Mouse (Mus musculus) brain, adult 10 weeks (tissue): ENCODE data around the gene Zranb2. TPM values are rescaled to one million over a fixed set of nuclear protein-coding genes. Genes with fewer than 3 reads are reported as not detected.

Experiments
- polyA plus RNA-seq: library from polyadenylated mRNA; stranded (reverse); fragments of 350-450 nt; fragmentation: Illumina TruSeq; extraction: RNeasy Lipid Tissue Mini Kit (QIAGEN cat#74804); gene quantifications from one replicate; pipeline ENCODE4 v1.2.3, GENCODE M21; 2015; ENCODE audit warnings: low read depth, low replicate concordance

Gene Zranb2
- 199 TPM for polyA plus RNA-seq

GRCm38 (mm10) chr3:157533964-157534785 is at the start of gene Zranb2:
Gene Zranb2 (plus strand): TSS chr3:157534160.

GRCm38 (mm10) chr3:157566725-157567565 is 33.0 kb downstream of the Zranb2 start, which contains the start of gene Ptger3:
Gene Ptger3 (plus strand): TSS chr3:157566892.

Other genes starting within 250 kb of the Zranb2 start
- 2.8 TPM for gene Ptger3, start 32.7 kb downstream of the Zranb2 start, polyA plus RNA-seq